In the genomic region with DNA sequence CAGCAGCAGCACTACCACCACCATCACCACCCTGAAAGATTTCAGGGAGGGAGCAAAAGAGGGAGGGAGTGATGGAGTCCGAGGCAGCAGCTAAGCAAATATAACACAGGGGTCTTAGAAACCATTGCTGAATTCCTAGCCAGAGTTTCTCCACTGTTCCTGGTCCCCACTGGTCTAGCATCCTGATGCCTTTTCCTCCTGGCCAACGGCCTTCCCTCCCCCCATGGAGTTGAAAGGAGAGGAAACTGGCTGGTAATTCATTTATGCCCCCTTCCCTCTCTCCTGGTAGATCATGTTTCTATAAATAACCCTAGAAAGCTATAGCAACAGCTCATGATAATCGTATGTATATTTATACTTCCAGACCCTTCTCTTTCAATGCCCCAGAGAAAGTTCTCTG, we compare ENCODE assay signal across 16 mouse cellular contexts.
DNase-seq lines count a peak whose midpoint lies in the region; ATAC-seq and TF ChIP-seq lines count a peak whose summit lies in the region.
"Had no signal": no experiment of that assay in that cellular context is flagged by ENCODE, and none has a peak within 500 bp of the region (broad histone marks: within the 10 kb centered on the region; RNA-seq: fewer than 3 reads in every experiment).

No protein-coding gene starts in this region.

- H3K27me3 ChIP-seq in heart, embryonic 10.5 days (ENCODE audit: insufficient read depth, poor library complexity, severe bottlenecking), result peaks cover 88% of the 10 kb centered on the region
- no peaks in the 10 kb centered on the region for H3K27me3 ChIP-seq in neural tube, embryonic 11.5 days (ENCODE audit: control insufficient read depth, insufficient read depth, low read length)
- H3K27me3 ChIP-seq in hindbrain, embryonic 13.5 days, result 0 out of 2 replicates have a peak, but pooled peaks cover 6% of the 10 kb centered on the region
- H3K27me3 ChIP-seq in neural tube, embryonic 15.5 days (replicated peaks), result no peaks in the 10 kb centered on the region
- 0 out of 2 replicates have a peak, but pooled peaks cover 3% of the 10 kb centered on the region for H3K27me3 ChIP-seq in liver, postnatal 0 days (ENCODE audit: insufficient read depth, low read length)
- H3K27me3 ChIP-seq: kidney, embryonic 15.5 days; Patski had no signal

- no peak for ATAC-seq in neural tube, embryonic 11.5 days (ENCODE audit: insufficient read depth, low FRiP score, low TSS enrichment)
- no peak for ATAC-seq in hindbrain, embryonic 13.5 days (ENCODE audit: low FRiP score)
- ATAC-seq in neural tube, embryonic 15.5 days (ENCODE audit: low FRiP score), result 0 out of 2 replicates have a peak, but pooled peaks have one; percentile 3
- no peak for ATAC-seq in liver, postnatal 0 days
- ATAC-seq: lung, postnatal 0 days; Patski had no signal

- H3K4me3 ChIP-seq in heart, embryonic 10.5 days, result no peak overlapping the region
- no peak overlapping the region for H3K4me3 ChIP-seq in neural tube, embryonic 11.5 days (ENCODE audit: low read depth, low read length)
- no peak overlapping the region for H3K4me3 ChIP-seq in hindbrain, embryonic 13.5 days
- no peak overlapping the region for H3K4me3 ChIP-seq in neural tube, embryonic 15.5 days (replicated peaks)
- no peak overlapping the region for H3K4me3 ChIP-seq in liver, postnatal 0 days (ENCODE audit: low read depth, low read length)
- H3K4me3 ChIP-seq: kidney, embryonic 15.5 days had no signal

- H3K27ac ChIP-seq in heart, embryonic 10.5 days, result peak overlapping the region; percentile 70
- peak overlapping the region; percentile 46; the same call in 1 of the 2 replicates for H3K27ac ChIP-seq in neural tube, embryonic 11.5 days (ENCODE audit: low read depth, low read length)
- H3K27ac ChIP-seq in hindbrain, embryonic 13.5 days, result peak overlapping the region; percentile 70; the same call in 1 of the 2 replicates
- 0 out of 2 replicates have a peak overlapping the region, but pooled peaks have one; percentile 18 for H3K27ac ChIP-seq in neural tube, embryonic 15.5 days (replicated peaks)
- no peak overlapping the region for H3K27ac ChIP-seq in liver, postnatal 0 days (ENCODE audit: low read depth)
- H3K27ac ChIP-seq: kidney, embryonic 15.5 days; liver, embryonic 14.5 days had no signal

- peaks cover 85% of the 10 kb centered on the region for H3K4me1 ChIP-seq in heart, embryonic 10.5 days
- peaks cover 52% of the 10 kb centered on the region for H3K4me1 ChIP-seq in neural tube, embryonic 11.5 days (ENCODE audit: control insufficient read depth, insufficient read depth, low read length)
- peaks cover 61% of the 10 kb centered on the region for H3K4me1 ChIP-seq in hindbrain, embryonic 13.5 days (replicated peaks)
- peaks cover 47% of the 10 kb centered on the region for H3K4me1 ChIP-seq in neural tube, embryonic 15.5 days
- H3K4me1 ChIP-seq in liver, postnatal 0 days (ENCODE audit: insufficient read depth), result no peaks in the 10 kb centered on the region

- H3K9ac ChIP-seq in neural tube, embryonic 11.5 days (ENCODE audit: low read length), result no peak overlapping the region
- H3K9ac ChIP-seq in hindbrain, embryonic 13.5 days, result no peak overlapping the region
- no peak overlapping the region for H3K9ac ChIP-seq in neural tube, embryonic 15.5 days (replicated peaks)
- no peak overlapping the region for H3K9ac ChIP-seq in liver, postnatal 0 days (replicated peaks)
- H3K9ac ChIP-seq: kidney, embryonic 15.5 days; liver, embryonic 14.5 days had no signal

- DNase-seq in heart, embryonic 10.5 days (ENCODE audit: low spot score), result no peak
- no peak for DNase-seq in heart, adult 18-20 months
- no peak for DNase-seq in neural tube, embryonic 11.5 days (ENCODE audit: low spot score)
- no peak for DNase-seq in neural tube, embryonic 10.5 days (ENCODE audit: extremely low spot score, low spot score)
- no peak for DNase-seq in urinary bladder, postnatal 25 days (ENCODE audit: low spot score)
- no peak for DNase-seq in liver, postnatal 0 days
- DNase-seq: adrenal gland, postnatal 36 days; cerebellum, adult 8-10 months; retina, postnatal 1 day; thymus, postnatal 36 days had no signal

- WGBS in heart, embryonic 10.5 days, result 24% methylated on average over 3 of the region's 3 CpGs
- WGBS in neural tube, embryonic 11.5 days, result 12% methylated on average over 3 of the region's 3 CpGs
- 26% methylated on average over 3 of the region's 3 CpGs for WGBS in hindbrain, embryonic 13.5 days
- 17% methylated on average over 3 of the region's 3 CpGs for WGBS in neural tube, embryonic 15.5 days
- WGBS in liver, postnatal 0 days (ENCODE audit: insufficient replicate concordance), result 23% methylated on average over 3 of the region's 3 CpGs

- no peak for TF ChIP-seq EP300 in liver, postnatal 0 days (IDR thresholded peaks at IDR 0.05; ENCODE audit: low read depth)

- TF ChIP-seq CTCF in liver, postnatal 0 days (IDR thresholded peaks at IDR 0.05; ENCODE audit: low read depth), result no peak

- H3K4me2 ChIP-seq in neural tube, embryonic 11.5 days (ENCODE audit: low read depth), result no peak overlapping the region
- H3K4me2 ChIP-seq in hindbrain, embryonic 13.5 days, result no peak overlapping the region
- no peak overlapping the region for H3K4me2 ChIP-seq in neural tube, embryonic 15.5 days
- H3K4me2 ChIP-seq in liver, postnatal 0 days (ENCODE audit: low read depth, low read length), result no peak overlapping the region
- H3K4me2 ChIP-seq: kidney, embryonic 15.5 days had no signal

- H3K36me3 ChIP-seq in heart, embryonic 10.5 days, result no peaks in the 10 kb centered on the region
- H3K36me3 ChIP-seq in neural tube, embryonic 11.5 days (ENCODE audit: control insufficient read depth, insufficient read depth, low read length), result no peaks in the 10 kb centered on the region
- H3K36me3 ChIP-seq in hindbrain, embryonic 13.5 days, result no peaks in the 10 kb centered on the region
- no peaks in the 10 kb centered on the region for H3K36me3 ChIP-seq in neural tube, embryonic 15.5 days
- no peaks in the 10 kb centered on the region for H3K36me3 ChIP-seq in liver, postnatal 0 days (replicated peaks; ENCODE audit: insufficient read depth, low read length)
- H3K36me3 ChIP-seq: kidney, embryonic 15.5 days had no signal

- no peaks in the 10 kb centered on the region for H3K9me3 ChIP-seq in heart, embryonic 10.5 days
- H3K9me3 ChIP-seq in neural tube, embryonic 11.5 days (ENCODE audit: control insufficient read depth, low read length), result no peaks in the 10 kb centered on the region; the same call in 1 of the 2 replicates
- no peaks in the 10 kb centered on the region for H3K9me3 ChIP-seq in hindbrain, embryonic 13.5 days
- no peaks in the 10 kb centered on the region for H3K9me3 ChIP-seq in neural tube, embryonic 15.5 days (replicated peaks)
- H3K9me3 ChIP-seq in liver, postnatal 0 days (ENCODE audit: low read length), result no peaks in the 10 kb centered on the region
- H3K9me3 ChIP-seq: kidney, embryonic 15.5 days had no signal
